Mouse (Mus musculus): ENCODE results near the gene Hipk2.

Gene Hipk2

DNA sequence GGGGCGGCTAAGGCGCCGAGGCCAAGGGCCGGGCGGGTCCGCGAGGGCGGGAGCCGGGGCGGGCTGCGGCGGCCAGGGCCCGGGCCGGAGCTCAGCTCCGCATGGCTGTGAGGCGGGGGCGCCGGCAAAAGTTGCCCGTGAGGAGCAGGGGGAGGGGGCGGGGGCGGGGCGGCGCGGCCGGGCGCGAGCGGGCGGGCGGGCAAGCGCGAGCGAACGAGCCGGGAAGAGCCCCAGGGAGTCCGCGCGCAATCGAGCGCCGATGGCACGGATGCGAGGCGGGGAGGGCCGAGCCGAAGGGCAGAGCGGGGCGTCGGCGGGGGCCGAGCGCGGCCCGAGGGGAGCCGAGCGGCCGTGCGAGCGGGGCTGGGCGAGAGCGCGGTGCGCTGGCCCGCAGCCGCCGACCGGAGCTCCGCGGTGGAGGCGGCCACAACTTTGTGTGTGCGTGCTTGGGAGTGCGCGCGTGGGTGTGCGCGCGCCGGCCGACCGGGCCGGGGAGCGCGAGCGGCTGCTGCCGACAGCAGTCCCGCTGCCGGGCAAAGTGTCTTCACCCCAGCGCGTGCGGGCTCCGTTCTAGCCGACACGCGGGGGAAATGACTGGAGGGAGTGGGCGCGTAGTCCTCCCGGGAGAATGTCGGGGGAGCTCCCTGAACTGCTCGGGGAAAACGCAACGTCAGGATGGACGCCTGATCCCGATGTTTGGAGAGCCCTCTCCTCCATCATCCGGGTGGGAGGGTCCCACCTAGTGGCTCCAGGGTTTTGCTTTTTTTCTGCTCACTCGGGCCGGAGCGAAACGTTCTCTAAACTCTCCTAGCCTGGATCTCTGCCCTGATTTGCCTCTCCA is at the start of gene Hipk2:
TSS of gene Hipk2 (minus strand) at position 95 of the 841 bp plus-strand sequence.
- DNase-seq (ENCODE audit: low spot score) = no peak

GRCm38 (mm10) chr6:38925719-38926118 is 49.8 kb upstream of the Hipk2 start:
- DNase-seq (ENCODE audit: low spot score) = no peak

DNA sequence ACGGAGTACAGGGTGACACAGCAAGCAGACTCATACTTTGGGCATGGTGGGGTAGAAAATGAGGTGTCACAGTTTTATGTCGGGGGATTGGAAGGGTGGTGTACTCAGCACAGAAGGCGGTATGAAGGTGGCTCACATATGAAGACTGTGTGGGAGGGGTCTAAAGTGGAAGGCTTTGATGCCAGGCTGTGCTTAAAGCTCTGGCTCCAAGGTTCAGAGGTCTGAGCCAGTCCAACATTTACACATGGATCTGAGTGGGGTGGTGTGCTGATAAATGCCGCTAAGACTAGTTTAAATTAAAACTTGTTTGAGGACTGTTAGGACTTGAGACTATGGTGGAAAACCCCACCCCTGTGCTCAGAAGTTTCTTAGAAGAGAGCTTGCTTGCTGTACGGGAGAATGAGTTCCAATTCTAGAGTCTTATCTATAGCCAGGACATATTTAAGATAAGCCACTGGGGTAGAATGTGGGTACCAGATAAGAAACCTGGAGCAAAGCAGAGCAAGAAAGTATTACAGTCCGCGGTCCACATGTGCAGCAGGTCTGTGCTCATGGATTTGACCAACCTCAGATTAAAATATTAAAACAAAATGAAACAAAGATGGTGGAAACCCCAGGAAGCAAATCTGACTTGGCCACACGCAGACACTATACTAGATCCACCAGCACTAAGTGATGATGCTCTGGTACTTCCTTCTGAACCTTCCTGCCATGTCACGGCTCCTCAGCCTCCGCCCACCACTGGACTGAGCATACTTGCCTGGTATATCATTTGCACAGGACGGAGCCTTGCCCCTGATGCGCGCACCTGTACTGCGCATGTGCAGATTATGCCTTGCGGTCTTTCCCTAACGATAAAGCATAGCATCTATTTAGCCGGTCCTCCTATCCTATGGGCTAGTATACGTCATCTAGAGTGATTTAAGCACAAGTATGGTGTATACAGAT is 48.2 kb upstream of the Hipk2 start:
- DNase-seq (ENCODE audit: low spot score) = no peak

- DNase-seq (ENCODE audit: low spot score) = no peak
Measured at GRCm38 (mm10) chr6:38923450-38923849, 47.5 kb upstream of the Hipk2 start.

- no peak for DNase-seq (ENCODE audit: low spot score)
Measured at GRCm38 (mm10) chr6:38922517-38922916, 46.6 kb upstream of the Hipk2 start.

DNA sequence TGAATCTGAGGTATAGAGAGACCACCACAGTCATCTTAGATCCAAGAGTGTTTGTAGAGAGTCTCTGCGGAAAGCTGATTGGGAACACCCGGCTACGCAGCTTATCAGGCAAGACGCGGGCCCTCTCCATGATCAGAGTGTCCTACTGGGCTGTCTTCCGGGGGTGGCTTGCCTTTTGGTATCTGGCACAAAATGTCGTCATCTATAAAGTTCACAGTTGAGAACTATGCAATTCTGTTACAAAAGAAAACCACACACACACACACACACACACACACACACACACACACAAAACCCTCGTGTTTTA is 45.8 kb upstream of the Hipk2 start:
- DNase-seq (ENCODE audit: low spot score) = no peak

GRCm38 (mm10) chr6:38921095-38921809 is 45.3 kb upstream of the Hipk2 start:
- DNase-seq (ENCODE audit: low spot score) = no peak

- no peak for DNase-seq (ENCODE audit: low spot score)
Measured at GRCm38 (mm10) chr6:38920141-38920540, 44.2 kb upstream of the Hipk2 start.

GRCm38 (mm10) chr6:38919135-38919740 is 43.3 kb upstream of the Hipk2 start:
- no peak for DNase-seq (ENCODE audit: low spot score)

GRCm38 (mm10) chr6:38918728-38919127 is 42.8 kb upstream of the Hipk2 start:
- DNase-seq (ENCODE audit: low spot score) = no peak

DNA sequence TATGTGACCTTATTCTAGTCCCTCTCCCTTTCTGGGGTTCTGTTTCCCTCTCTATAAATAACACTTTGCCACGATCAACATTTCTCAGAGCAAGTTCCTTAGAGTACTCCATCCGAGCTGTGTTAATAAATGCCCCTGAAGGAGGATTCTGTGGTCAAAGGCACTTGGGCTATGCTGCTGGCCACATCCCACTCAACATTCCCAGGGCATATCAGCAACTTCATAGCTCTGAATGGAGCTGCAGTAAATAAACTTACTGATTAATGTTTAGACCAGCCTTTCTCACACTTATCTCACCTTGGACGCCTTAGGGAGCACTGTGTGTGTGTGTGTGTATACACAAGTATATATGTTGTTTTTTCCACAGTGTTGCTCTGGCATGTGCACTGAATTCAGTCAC is 41.5 kb upstream of the Hipk2 start:
- DNase-seq (ENCODE audit: low spot score) = no peak

DNA sequence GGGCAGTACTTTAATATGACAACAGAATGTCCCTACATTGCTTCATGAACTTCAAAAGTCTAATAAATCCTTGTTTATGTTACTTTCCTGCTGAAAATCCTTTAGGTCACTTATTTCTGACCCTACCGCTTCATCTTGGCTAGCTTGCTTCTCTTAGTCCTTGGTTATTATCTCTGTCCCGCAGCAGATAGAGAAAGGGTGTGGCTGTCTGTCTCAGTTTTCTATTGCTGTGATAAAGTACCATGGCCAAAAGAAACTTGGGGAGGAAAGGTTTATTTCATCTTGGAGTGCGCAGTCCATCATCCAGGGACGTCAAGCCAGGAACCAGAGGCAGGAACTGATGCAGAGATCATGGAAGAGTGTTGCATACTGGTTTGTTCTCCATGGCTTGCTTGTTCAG is 40.6 kb upstream of the Hipk2 start:
- no peak for DNase-seq (ENCODE audit: low spot score)

DNA sequence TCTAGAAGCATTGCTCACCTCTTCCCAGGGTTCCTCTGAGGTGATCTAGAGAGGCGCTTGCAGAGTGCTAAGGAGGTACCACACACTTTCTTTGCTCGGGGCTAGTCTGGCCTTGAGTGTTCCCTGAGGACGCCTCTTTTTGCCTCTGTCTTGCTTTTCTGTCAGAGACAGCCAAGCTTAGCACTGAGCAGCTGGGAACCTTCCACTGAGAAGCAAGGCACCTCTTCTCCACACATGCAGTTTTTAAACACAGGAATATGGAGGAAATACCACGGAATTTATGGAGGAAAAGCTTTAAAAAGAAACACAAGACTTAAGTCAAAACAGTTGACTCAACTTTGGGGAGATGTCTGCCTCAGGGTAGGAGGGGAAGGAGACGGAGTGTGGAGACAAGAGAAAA is 39.8 kb upstream of the Hipk2 start:
- DNase-seq (ENCODE audit: low spot score) = no peak

- DNase-seq (ENCODE audit: low spot score) = no peak
Measured at GRCm38 (mm10) chr6:38914181-38914580, 38.2 kb upstream of the Hipk2 start.

DNA sequence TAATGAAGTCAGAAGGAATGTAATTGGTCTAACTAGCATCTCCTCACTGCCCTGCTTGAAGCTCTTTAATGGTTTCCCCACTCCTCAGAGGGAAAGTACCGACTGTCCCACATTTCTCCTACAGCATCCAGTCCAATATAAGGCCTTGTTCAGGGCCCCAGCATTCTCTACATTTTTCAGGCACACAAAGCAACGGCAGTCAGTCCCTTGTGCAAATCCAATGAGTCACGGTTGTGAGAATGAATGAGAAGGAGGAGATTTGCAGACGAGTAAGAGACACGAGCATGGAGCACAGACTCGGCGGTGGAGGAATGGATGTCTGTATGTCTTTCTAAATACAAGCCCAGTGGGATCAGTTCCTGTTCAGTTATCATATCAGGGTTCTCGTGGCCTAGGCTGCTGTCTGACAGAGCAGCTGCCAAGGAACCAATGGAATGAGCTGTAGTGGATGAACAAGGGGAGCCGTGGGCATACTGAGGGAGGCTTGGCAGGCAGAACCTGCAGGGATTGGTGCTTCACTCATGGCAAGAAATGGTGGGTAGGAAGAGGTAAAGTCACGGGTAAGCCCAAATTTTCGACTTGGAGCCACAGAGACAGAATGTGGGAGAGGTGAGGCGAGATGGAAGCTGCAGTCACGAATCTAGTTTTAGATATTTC is 37.5 kb upstream of the Hipk2 start:
- DNase-seq (ENCODE audit: low spot score) = no peak

- DNase-seq (ENCODE audit: low spot score) = no peak
Measured at GRCm38 (mm10) chr6:38912845-38913244, 36.9 kb upstream of the Hipk2 start.

- DNase-seq (ENCODE audit: low spot score) = no peak
Measured at GRCm38 (mm10) chr6:38912121-38912660, 36.2 kb upstream of the Hipk2 start.

- no peak for DNase-seq (ENCODE audit: low spot score)
Measured at GRCm38 (mm10) chr6:38910828-38911559, 35.0 kb upstream of the Hipk2 start.

DNA sequence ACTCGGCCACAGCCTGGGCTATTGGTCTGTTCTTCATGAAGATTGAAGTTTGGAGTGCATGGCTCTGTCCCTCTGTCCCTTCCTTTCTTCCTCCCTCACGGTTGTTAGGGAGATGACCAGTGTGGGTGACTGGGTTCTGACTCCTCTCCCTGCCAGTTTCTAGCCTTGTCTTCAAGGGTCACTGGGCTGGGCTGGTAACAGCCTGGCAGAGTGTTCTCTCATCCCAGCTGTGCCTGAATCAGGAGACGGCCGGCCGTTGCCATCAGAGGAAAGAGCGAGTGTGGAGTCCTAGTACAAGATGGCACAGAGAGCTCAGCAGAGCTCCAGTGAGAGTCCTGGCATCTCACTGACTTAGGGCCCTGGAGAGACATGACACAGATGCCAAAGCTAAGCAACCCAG is 32.4 kb upstream of the Hipk2 start:
- DNase-seq (ENCODE audit: low spot score) = no peak

- DNase-seq (ENCODE audit: low spot score) = no peak
Measured at GRCm38 (mm10) chr6:38906005-38906404, 30.0 kb upstream of the Hipk2 start.
